Mouse (Mus musculus) hindbrain, embryonic 11.5 days (tissue): ENCODE measurements around the gene Gtf2a2. TPM values are rescaled to one million over a fixed set of nuclear protein-coding genes. Genes with fewer than 3 reads are reported as not detected.

Experiments
- ATAC-seq: fragments of 200-750 bp; cut with Nextera tagmentation; 2 replicates; pipeline ENCODE4 v1.8.0; 2017; ENCODE audit warnings: mild to moderate bottlenecking, moderate TSS enrichment, moderate library complexity; ENCODE audit not compliant: low FRiP score
- DNase-seq: peaks from one replicate; pipeline ENCODE4 v3.0.0-alpha.2; 2015; ENCODE audit warnings: low spot score
- H3K27ac ChIP-seq: fragments of 300-500 bp; sonication (generic); 2 replicates; pipeline ENCODE4 v1.5.1; 2014; ENCODE audit warnings: mild to moderate bottlenecking, low read depth, low read length
- H3K27me3 ChIP-seq: fragments of 300-500 bp; sonication (generic); 2 replicates; pipeline ENCODE4 v1.6.1; 2014; ENCODE audit warnings: mild to moderate bottlenecking, low read length, moderate library complexity, mixed read lengths; ENCODE audit not compliant: control insufficient read depth, insufficient read depth
- H3K36me3 ChIP-seq: fragments of 300-500 bp; sonication (generic); 2 replicates; pipeline ENCODE4 v1.6.1; 2014; ENCODE audit warnings: mild to moderate bottlenecking, low read length, moderate library complexity, mixed read lengths; ENCODE audit not compliant: control insufficient read depth, insufficient read depth
- H3K4me1 ChIP-seq: fragments of 300-500 bp; sonication (generic); replicated peaks from 2 replicates; pipeline ENCODE4 v1.6.1; 2014; ENCODE audit warnings: low read length, mixed read lengths; ENCODE audit not compliant: control insufficient read depth, insufficient read depth
- H3K4me2 ChIP-seq: fragments of 300-500 bp; sonication (generic); replicated peaks from 2 replicates; pipeline ENCODE4 v1.6.1; 2014; ENCODE audit warnings: mild to moderate bottlenecking, low read depth, low read length
- H3K4me3 ChIP-seq: fragments of 300-500 bp; sonication (generic); 2 replicates; pipeline ENCODE4 v1.5.1; 2014; ENCODE audit warnings: low read depth, low read length
- H3K9ac ChIP-seq: fragments of 300-500 bp; sonication (generic); 2 replicates; pipeline ENCODE4 v1.6.1; 2014; ENCODE audit warnings: low read depth, low read length
- H3K9me3 ChIP-seq: fragments of 300-500 bp; sonication (generic); 2 replicates; pipeline ENCODE4 v1.6.1; 2016; ENCODE audit warnings: low read length; ENCODE audit not compliant: control insufficient read depth
- WGBS: fragments of 180-500 bp; shearing (Covaris S2); extraction: QIAGEN DNeasy Blood & Tissue Kit; methylation state at CpG from one replicate; pipeline ENCODE4 v1.1.7; 2014; 5-methylcytosine and 5-hydroxymethylcytosine counted together
- polyA plus RNA-seq: library from polyadenylated mRNA; unstranded; fragments of >200 nt; fragmentation: Nextera tagmentation; extraction: Ambion mirVana; gene quantifications from 2 replicates; pipeline ENCODE4 v1.2.1, GENCODE M21; 2014

The Gtf2a2 gene
- polyA plus RNA-seq, 1 experiment from 2014 or later, result 199 TPM

DNA sequence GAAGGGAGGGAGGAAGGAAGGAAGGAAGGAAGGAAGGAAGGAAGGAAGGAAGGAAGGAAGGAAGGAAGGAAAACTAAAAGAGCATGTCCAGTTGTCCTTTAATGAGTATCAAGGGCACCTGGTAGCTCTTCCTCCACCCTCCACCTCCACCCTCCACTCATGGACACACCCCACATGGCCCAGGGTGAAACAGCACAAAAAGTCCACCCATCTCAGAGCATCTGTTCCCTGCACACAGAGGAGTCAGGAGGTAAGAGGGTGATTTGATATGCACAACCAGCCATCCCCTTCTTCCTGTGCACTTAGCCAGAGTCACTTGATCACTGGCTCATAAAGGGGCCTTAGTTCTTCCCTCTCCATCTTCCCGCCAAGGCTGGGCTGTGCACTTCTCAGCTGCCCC lies 30.6 kb downstream of the Gtf2a2 start:
- Histone ChIP-seq H3K4me2 (no peak overlapping the region), H3K9ac (no peak overlapping the region), H3K36me3 (no peaks in the 10 kb centered on the region), H3K9me3 (no peaks in the 10 kb centered on the region), H3K27ac (no peak overlapping the region), H3K27me3 (no peaks in the 10 kb centered on the region), H3K4me3 (no peak overlapping the region), H3K4me1 (no peaks in the 10 kb centered on the region)
- no peak for DNase-seq
- 75% methylated on average over 1 of the region's 1 CpGs for WGBS
- ATAC-seq, result no peak

DNA sequence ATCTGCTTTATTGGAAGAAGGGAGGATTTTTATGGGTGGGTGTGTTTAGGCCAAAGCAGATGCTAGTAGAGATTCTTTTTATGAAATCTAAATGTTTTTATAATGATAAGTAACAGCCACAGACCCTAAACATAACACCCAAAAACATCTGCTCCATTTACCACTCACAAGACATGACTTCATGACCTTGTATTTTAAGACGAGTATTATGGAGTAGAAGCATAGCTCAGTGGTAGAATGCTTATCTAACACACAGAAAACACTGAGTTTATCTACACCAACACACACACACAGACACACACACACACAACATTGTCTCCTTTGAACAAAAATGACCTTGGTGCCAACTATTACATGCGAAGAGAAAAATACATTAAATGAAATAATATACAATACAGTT lies 32.5 kb downstream of the Gtf2a2 start:
- DNase-seq (no peak), ATAC-seq (no peak)
- Histone ChIP-seq H3K27me3 (no peaks in the 10 kb centered on the region), H3K4me2 (no peak overlapping the region), H3K9ac (no peak overlapping the region), H3K36me3 (no peaks in the 10 kb centered on the region), H3K27ac (no peak overlapping the region), H3K4me1 (no peaks in the 10 kb centered on the region), H3K9me3 (no peaks in the 10 kb centered on the region), H3K4me3 (no peak overlapping the region)
- 80% methylated on average over 2 of the region's 2 CpGs for WGBS

DNA sequence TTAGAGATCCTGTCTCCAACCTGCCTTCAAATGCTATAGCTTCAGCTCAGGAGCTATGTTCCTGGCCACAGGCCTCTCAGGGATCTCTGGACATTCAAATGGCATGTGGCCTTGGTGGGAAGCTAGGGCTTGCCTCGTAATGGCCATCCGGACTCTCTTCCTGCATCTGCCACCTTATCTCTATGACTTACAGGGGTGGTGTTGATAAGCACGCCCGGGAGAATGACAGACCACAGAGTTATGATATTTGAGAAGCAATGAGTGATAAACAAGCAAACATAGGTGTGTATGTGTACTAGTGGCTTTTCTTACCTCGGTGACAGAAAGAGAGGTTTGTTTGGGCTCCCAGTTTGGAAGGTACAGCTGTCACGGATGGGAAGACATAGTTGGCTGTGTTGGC lies 33.9 kb downstream of the Gtf2a2 start:
- Histone ChIP-seq H3K4me1 (no peaks in the 10 kb centered on the region), H3K4me2 (no peak overlapping the region), H3K9ac (no peak overlapping the region), H3K4me3 (no peak overlapping the region), H3K27me3 (no peaks in the 10 kb centered on the region), H3K27ac (no peak overlapping the region), H3K36me3 (no peaks in the 10 kb centered on the region), H3K9me3 (no peaks in the 10 kb centered on the region)
- ATAC-seq, result no peak
- DNase-seq, result no peak
- WGBS, result 91% methylated on average over 6 of the region's 6 CpGs

DNA sequence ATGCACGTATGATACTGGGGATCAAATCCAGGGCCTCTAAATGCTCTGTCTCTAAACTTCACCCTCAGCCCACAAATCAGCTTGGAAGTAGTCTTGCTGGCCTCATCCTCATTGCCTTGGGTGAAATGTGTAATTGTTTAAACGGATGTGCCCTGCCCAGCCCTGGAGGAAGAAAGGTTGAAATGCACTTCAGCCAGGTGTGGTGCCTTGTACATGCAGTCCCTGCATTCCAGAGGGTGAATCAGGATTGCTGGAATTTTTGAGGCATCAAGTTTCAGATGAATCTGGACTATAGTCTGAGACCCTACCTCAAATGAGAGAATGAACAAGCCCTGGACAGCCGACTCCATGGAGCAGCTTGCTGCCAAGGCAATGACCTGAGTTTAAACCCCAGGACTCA lies 35.5 kb downstream of the Gtf2a2 start:
- Histone ChIP-seq H3K9me3 (no peaks in the 10 kb centered on the region), H3K9ac (no peak overlapping the region), H3K4me1 (no peaks in the 10 kb centered on the region), H3K4me2 (no peak overlapping the region), H3K27ac (no peak overlapping the region), H3K4me3 (no peak overlapping the region), H3K27me3 (no peaks in the 10 kb centered on the region), H3K36me3 (no peaks in the 10 kb centered on the region)
- no peak for DNase-seq
- ATAC-seq, result no peak
- WGBS, result 69% methylated on average over 3 of the region's 3 CpGs

DNA sequence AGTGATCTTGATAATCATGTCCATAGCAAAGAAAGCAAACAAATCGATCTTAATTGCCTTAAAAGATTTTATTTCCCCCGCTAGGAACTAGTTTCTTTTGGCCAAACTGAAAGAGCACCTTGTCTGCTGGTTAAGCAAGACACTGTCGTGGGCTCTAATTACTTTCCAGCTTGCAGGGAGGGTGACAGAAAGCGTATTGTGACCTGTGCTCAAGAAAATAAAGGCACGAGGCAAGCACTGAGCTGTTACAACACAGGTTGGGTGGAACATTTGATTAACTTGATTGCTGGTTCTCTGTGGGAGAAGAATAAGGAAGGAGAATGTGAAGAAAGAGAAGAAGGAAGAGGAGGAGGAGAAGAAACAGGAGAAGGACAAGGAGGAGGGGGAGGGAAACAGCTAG lies 35.9 kb downstream of the Gtf2a2 start:
- H3K9ac ChIP-seq, result no peak overlapping the region
- no peak overlapping the region for H3K4me2 ChIP-seq
- no peak overlapping the region for H3K4me3 ChIP-seq
- 54% methylated on average over 5 of the region's 5 CpGs for WGBS
- H3K36me3 ChIP-seq, result no peaks in the 10 kb centered on the region
- no peaks in the 10 kb centered on the region for H3K4me1 ChIP-seq
- H3K27me3 ChIP-seq, result no peaks in the 10 kb centered on the region
- no peaks in the 10 kb centered on the region for H3K9me3 ChIP-seq
- ATAC-seq (no peak), DNase-seq (no peak)
- H3K27ac ChIP-seq, result no peak overlapping the region

DNA sequence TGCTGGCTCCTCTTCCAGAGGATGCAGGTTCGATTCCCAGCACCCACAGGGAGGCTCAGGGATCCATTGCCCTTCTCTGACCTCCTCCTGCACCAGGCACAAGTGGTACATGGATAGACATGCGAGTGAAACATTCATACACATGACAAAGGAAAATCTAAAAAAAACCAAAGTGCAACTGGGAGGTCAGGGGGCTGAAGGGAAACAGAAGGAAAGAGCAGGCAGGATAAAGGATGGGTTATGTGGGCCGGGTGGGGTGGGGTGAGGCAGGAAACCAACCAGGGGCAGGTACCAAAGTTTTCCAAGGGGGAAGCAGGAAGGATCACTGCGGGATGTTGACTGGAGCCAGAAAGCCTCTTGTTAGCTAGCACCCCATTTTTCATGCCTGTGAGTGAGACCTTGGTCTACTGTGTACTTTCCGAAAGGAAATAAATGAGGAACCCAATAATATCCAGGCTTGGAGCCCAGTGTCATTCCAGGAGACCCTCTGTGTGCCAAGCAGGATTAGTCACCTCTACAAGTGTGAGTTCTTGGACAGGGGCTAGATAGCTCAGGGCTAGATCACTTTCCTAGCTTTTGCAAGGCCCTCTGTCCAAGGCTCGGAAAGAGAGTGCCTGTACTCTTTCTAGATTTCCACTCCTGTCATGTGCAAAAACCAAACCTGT lies 36.5 kb downstream of the Gtf2a2 start:
- H3K4me3 ChIP-seq, result no peak overlapping the region
- H3K4me1 ChIP-seq, result no peaks in the 10 kb centered on the region
- no peaks in the 10 kb centered on the region for H3K27me3 ChIP-seq
- DNase-seq, result no peak
- no peak overlapping the region for H3K4me2 ChIP-seq
- no peaks in the 10 kb centered on the region for H3K9me3 ChIP-seq
- no peak for ATAC-seq
- H3K9ac ChIP-seq, result no peak overlapping the region
- H3K27ac ChIP-seq, result no peak overlapping the region
- no peaks in the 10 kb centered on the region for H3K36me3 ChIP-seq
- 61% methylated on average over 6 of the region's 6 CpGs for WGBS

DNA sequence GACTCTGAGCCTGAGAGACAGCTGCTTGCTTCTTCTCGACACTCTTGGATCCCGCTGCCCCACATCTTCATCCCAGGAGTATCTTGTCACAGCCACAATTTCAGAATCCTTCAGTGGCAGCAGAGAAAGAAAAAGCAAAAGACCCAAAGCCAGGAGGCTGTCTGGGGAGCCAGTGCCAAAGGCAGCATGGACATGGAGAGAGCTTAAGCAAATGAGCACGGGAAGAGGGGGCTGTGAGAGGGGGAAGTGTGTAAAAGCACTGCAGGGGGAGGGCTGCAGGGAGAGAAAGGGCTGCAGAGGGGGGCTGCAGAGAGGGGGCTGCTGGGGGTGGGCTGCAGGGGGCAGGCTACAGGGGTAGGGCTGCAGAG lies 37.0 kb downstream of the Gtf2a2 start:
- H3K36me3 ChIP-seq, result no peaks in the 10 kb centered on the region
- H3K27ac ChIP-seq, result no peak overlapping the region
- WGBS, result 39% methylated on average over 3 of the region's 3 CpGs
- H3K4me3 ChIP-seq, result no peak overlapping the region
- H3K27me3 ChIP-seq, result no peaks in the 10 kb centered on the region
- H3K4me2 ChIP-seq, result no peak overlapping the region
- no peak for DNase-seq
- ATAC-seq, result no peak
- H3K9me3 ChIP-seq, result no peaks in the 10 kb centered on the region
- H3K9ac ChIP-seq, result no peak overlapping the region
- H3K4me1 ChIP-seq, result no peaks in the 10 kb centered on the region

DNA sequence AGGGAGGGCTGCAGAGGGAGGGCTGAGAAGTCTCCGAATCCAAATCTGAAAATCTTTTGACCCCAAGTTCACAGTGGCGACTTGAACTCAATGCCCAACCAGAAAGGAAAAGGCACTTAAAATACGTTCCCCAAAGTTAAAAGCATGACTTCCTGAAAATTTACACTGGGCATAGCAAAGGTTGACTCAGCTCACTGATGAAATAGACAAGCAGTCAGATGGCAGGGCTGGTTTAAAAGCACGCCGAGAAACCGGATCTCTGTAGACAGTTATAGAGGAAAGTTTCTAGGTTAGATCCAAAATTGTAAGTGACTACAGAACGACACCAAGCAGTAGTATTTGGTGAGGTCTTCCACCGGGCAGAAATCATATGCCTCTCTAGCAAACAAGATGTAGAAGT lies 37.5 kb downstream of the Gtf2a2 start:
- 54% methylated on average over 8 of the region's 8 CpGs for WGBS

DNA sequence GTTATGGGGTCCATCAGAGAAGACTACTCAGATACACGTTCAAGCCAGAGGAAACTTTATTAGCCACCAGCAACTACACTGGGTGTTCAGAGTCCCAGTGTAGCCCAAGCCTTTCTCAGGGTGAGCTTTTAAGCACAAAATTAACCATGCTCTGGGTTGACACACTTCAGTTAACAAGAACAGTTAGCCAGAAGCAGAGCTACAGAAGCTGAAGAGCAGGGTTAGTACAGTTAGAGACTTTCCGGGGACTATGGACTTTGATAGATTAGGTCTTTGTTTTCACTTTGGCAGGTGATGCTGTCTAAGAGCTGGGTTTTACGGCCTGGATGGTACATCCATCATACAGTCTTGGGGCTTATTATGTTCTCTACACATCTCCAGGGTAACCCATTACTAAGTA lies 40.4 kb downstream of the Gtf2a2 start:
- Histone ChIP-seq H3K27ac (no peak overlapping the region), H3K4me3 (no peak overlapping the region), H3K9ac (no peak overlapping the region), H3K36me3 (no peaks in the 10 kb centered on the region), H3K4me1 (no peaks in the 10 kb centered on the region), H3K27me3 (no peaks in the 10 kb centered on the region), H3K4me2 (no peak overlapping the region), H3K9me3 (no peaks in the 10 kb centered on the region)
- DNase-seq (no peak), ATAC-seq (no peak)
- WGBS, result 60% methylated on average over 3 of the region's 3 CpGs

More for the DNA sequence above, 37.5 kb downstream of the Gtf2a2 start:
- no peak for DNase-seq
- Histone ChIP-seq H3K9me3 (no peaks in the 10 kb centered on the region), H3K9ac (no peak overlapping the region), H3K27me3 (no peaks in the 10 kb centered on the region), H3K4me2 (no peak overlapping the region), H3K4me1 (no peaks in the 10 kb centered on the region), H3K36me3 (no peaks in the 10 kb centered on the region), H3K27ac (no peak overlapping the region), H3K4me3 (no peak overlapping the region)
- ATAC-seq, result no peak
